Mouse (Mus musculus) liver, embryonic 14.5 days (tissue): ENCODE measurements around the gene Birc7. TPM values are rescaled to one million over a fixed set of nuclear protein-coding genes. Genes with fewer than 3 reads are reported as not detected.

ENCODE experiments used
- ATAC-seq: fragments of 200-750 bp; cut with Nextera tagmentation; 2 replicates; pipeline ENCODE4 v1.8.0; 2017; ENCODE audit warnings: moderate number of reproducible peaks, mild to moderate bottlenecking, moderate library complexity; ENCODE audit not compliant: insufficient read depth
- DNase-seq, 3 experiments: peaks; one replicate each; pipeline ENCODE4 v3.0.0-alpha.2; 2012 to 2013; ENCODE audit warnings: low read depth in 3 of 3, low spot score in 3 of 3
- H3K27ac ChIP-seq: fragments of 300-500 bp; sonication (generic); 2 replicates; pipeline ENCODE4 v1.5.1; 2014; ENCODE audit warnings: moderate library complexity, mild to moderate bottlenecking, control low read depth, inconsistent platforms
- H3K27me3 ChIP-seq: fragments of 300-500 bp; sonication (generic); 2 replicates; pipeline ENCODE4 v1.6.1; 2014; ENCODE audit warnings: mild to moderate bottlenecking, low read length, moderate library complexity; ENCODE audit not compliant: control insufficient read depth, insufficient read depth
- H3K36me3 ChIP-seq: fragments of 300-500 bp; sonication (generic); replicated peaks from 2 replicates; pipeline ENCODE4 v1.6.1; 2014; ENCODE audit warnings: low read depth; ENCODE audit not compliant: control insufficient read depth, insufficient read depth
- H3K4me1 ChIP-seq, 2 experiments: fragments of 200-500 bp in 1 of 2; fragments of 300-500 bp in 1 of 2; sonication (generic) in 1 of 2; replicated peaks; 2 replicates each; pipeline ENCODE4 v1.6.1; 2012 to 2014; ENCODE audit warnings: antibody characterized with exemption in 1 of 2, inconsistent platforms in 1 of 2, low read length in 1 of 2; ENCODE audit not compliant: control insufficient read depth in 2 of 2, insufficient read depth in 2 of 2
- H3K4me2 ChIP-seq: fragments of 300-500 bp; sonication (generic); 2 replicates; pipeline ENCODE4 v1.6.1; 2014; ENCODE audit warnings: low read depth, mild to moderate bottlenecking, control low read depth, moderate library complexity
- H3K4me3 ChIP-seq, 2 experiments: fragments of 200-500 bp in 1 of 2; fragments of 300-500 bp in 1 of 2; sonication (generic) in 1 of 2; 2 replicates each; pipeline ENCODE4 v1.5.1; 2012 to 2014; ENCODE audit warnings: low read depth in 2 of 2, low read length in 2 of 2, mild to moderate bottlenecking in 2 of 2, control low read depth in 1 of 2, inconsistent platforms in 1 of 2, moderate library complexity in 1 of 2; ENCODE audit not compliant: insufficient read depth in 1 of 2
- H3K9ac ChIP-seq: fragments of 300-500 bp; sonication (generic); replicated peaks from 2 replicates; pipeline ENCODE4 v1.6.1; 2014; ENCODE audit warnings: mild to moderate bottlenecking, control low read depth, moderate library complexity
- H3K9me3 ChIP-seq: fragments of 300-500 bp; sonication (generic); 2 replicates; pipeline ENCODE4 v1.6.1; 2016; ENCODE audit warnings: low read length, mixed read lengths; ENCODE audit not compliant: control insufficient read depth
- CTCF ChIP-seq: IDR thresholded peaks from 2 replicates; pipeline ENCODE4 v1.5.1; 2016; ENCODE audit warnings: antibody characterized with exemption, low read depth, control low read depth
- EP300 ChIP-seq: IDR thresholded peaks from 2 replicates; pipeline ENCODE4 v1.6.1; 2016; ENCODE audit warnings: antibody characterized with exemption, low read depth
- WGBS: fragments of 180-500 bp; shearing (Covaris S2); extraction: QIAGEN DNeasy Blood & Tissue Kit; methylation state at CpG from one replicate; pipeline ENCODE4 v1.1.7; 2014; ENCODE audit not compliant: insufficient replicate concordance; 5-methylcytosine and 5-hydroxymethylcytosine counted together
- polyA plus RNA-seq, 2 experiments: library from polyadenylated mRNA; depleted of rRNA in 1 of 2; stranded (reverse) in 1 of 2; unstranded in 1 of 2; fragments of >200 nt; fragmentation: Nextera tagmentation in 1 of 2; extraction: Ambion mirVana in 1 of 2; gene quantifications; 2 replicates each; pipeline versions ENCODE4 v1.2.1 to v1.2.3; 2012 to 2014

Birc7 gene
- polyA plus RNA-seq, 2 experiments = not detected

DNA sequence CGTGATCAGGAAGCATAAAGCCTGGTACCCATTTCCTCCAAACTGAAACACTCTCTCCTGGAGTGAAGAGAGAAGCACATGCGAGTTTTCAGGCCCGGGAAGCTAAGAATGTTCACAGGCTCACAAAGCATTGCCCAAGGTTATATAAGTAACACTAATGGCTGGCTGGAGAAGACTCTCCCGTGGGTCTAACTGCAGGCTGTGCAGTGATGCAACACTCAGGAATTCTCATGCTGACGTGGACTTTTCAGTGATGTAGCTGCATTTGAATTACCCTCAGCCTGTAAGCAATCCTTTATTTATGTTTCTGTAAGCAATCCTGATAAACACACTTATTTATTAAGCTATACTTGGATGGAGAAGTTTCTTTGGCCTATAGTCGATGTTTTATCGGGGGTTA is 30.8 kb downstream of the Birc7 start:
- no peak overlapping the region for H3K9ac ChIP-seq
- peaks cover 0 to 7% of the 10 kb centered on the region in 2 experiments; a peak in 2 of 4 replicates for H3K4me1 ChIP-seq
- no peak overlapping the region for H3K4me2 ChIP-seq
- H3K36me3 ChIP-seq = no peaks in the 10 kb centered on the region
- no peaks in the 10 kb centered on the region for H3K9me3 ChIP-seq
- no peak overlapping the region for H3K4me3 ChIP-seq
- TF ChIP-seq CTCF (no peak), EP300 (no peak)
- DNase-seq (no peak), ATAC-seq (no peak)
- H3K27ac ChIP-seq = no peak overlapping the region
- WGBS = 54% methylated on average over 7 of the region's 7 CpGs
- H3K27me3 ChIP-seq = peaks cover 16% of the 10 kb centered on the region

- TF ChIP-seq EP300 (no peak), CTCF (no peak)
- Histone ChIP-seq H3K4me3 (no peak overlapping the region), H3K4me2 (no peak overlapping the region), H3K36me3 (no peaks in the 10 kb centered on the region), H3K9me3 (no peaks in the 10 kb centered on the region), H3K27me3 (peaks cover 11% of the 10 kb centered on the region), H3K27ac (no peak overlapping the region), H3K9ac (no peak overlapping the region), H3K4me1 (peaks cover 0 to 7% of the 10 kb centered on the region in 2 experiments; a peak in 2 of 4 replicates)
- ATAC-seq = no peak
- 53% methylated on average over 3 of the region's 3 CpGs for WGBS
- DNase-seq = no peak
Measured at GRCm38 (mm10) chr2:180960187-180960586, 31.4 kb downstream of the Birc7 start.

- Histone ChIP-seq H3K4me3 (no peak overlapping the region), H3K9me3 (no peaks in the 10 kb centered on the region), H3K4me2 (no peak overlapping the region), H3K36me3 (no peaks in the 10 kb centered on the region), H3K9ac (no peak overlapping the region), H3K4me1 (peaks cover 5 to 13% of the 10 kb centered on the region in 2 experiments; a peak in 3 of 4 replicates), H3K27me3 (no peaks in the 10 kb centered on the region), H3K27ac (no peak overlapping the region)
- ATAC-seq (no peak), DNase-seq (no peak)
- 58% methylated on average over 2 of the region's 2 CpGs for WGBS
- TF ChIP-seq EP300 = no peak
- no peak for TF ChIP-seq CTCF
Measured at GRCm38 (mm10) chr2:180962616-180963308, 33.9 kb downstream of the Birc7 start.

GRCm38 (mm10) chr2:180963956-180964355 is 35.1 kb downstream of the Birc7 start:
- 4% methylated on average over 5 of the region's 5 CpGs for WGBS
- no peaks in the 10 kb centered on the region; the same call in 1 of the 2 replicates for H3K36me3 ChIP-seq
- H3K9me3 ChIP-seq = no peaks in the 10 kb centered on the region
- peak; percentile 33 to 51 (median 45) for DNase-seq
- TF ChIP-seq CTCF (peak; percentile 96), EP300 (no peak)
- H3K4me1 ChIP-seq = peaks cover 11 to 15% of the 10 kb centered on the region in 2 experiments
- no peak overlapping the region for H3K9ac ChIP-seq
- ATAC-seq = no peak
- H3K4me2 ChIP-seq = no peak overlapping the region
- H3K4me3 ChIP-seq = no peak overlapping the region
- H3K27me3 ChIP-seq = no peaks in the 10 kb centered on the region
- H3K27ac ChIP-seq = no peak overlapping the region

- peak overlapping the region; percentile 77 for H3K27ac ChIP-seq
- DNase-seq (peak in 1 of 3 experiments; percentile 25), ATAC-seq (peak; percentile 32; the same call in 1 of the 2 replicates)
- no peaks in the 10 kb centered on the region for H3K9me3 ChIP-seq
- H3K4me2 ChIP-seq = peak overlapping the region; percentile 93
- TF ChIP-seq EP300 (no peak), CTCF (peak; percentile 50)
- peaks cover 3% of the 10 kb centered on the region for H3K36me3 ChIP-seq
- peak overlapping the region; percentile 93 for H3K9ac ChIP-seq
- WGBS = 9% methylated on average over 14 of the region's 14 CpGs
- H3K4me1 ChIP-seq = peaks cover 11 to 15% of the 10 kb centered on the region in 2 experiments
- no peaks in the 10 kb centered on the region for H3K27me3 ChIP-seq
- H3K4me3 ChIP-seq = peak overlapping the region; percentile 90 to 92
Measured at GRCm38 (mm10) chr2:180966092-180966882, 37.5 kb downstream of the Birc7 start.
